Mouse (Mus musculus) embryo, embryonic 10.5 days (tissue): ENCODE measurements around the gene Sik2.
A peak's percentile ranks its signal among the peaks of the same experiment; 100 is the strongest.

ENCODE experiments used
- DNase-seq: peaks from one replicate; pipeline ENCODE4 v3.0.0-alpha.2; 2015; ENCODE audit warnings: low spot score

Sik2 gene

DNA sequence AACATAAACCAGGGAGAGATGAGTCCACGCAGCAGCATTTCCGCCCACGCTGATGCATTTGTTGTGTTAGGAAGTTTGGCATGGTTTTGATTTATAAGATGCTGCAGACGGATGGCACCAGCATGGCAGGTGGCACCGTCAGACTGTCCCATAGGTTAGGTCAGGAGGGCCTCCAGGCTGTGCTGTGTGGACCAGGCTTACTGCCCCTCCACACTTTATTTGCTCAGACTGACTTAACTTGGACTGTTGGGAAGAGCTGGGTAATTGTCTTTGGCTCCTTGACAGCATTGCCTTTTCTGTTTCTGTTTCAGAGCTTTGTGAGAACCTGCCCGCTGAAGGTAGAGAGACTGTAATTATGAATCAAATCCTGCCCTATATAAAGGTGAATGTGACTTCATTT is 141.9 kb downstream of the Sik2 start:
- no peak for DNase-seq

DNA sequence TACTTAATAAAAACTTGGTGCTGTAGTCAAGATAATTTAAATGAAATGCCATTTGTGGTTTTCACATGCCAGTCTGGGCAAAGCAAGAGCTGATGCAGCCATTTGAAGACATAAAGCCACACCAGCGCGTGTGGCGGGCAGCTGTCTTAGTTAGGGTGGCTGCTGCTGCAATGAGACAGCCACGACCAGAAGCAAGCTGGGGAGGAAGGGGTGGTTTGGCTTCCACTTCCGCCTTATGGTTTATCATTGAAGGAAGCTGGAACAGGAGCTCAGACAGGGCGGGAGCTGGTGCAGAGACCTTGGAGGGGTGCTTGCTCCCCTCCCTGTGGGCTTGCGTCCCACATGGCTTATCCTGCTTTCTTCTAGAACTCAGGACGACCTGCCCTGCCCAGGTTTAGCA is 143.1 kb downstream of the Sik2 start:
- DNase-seq = no peak

DNA sequence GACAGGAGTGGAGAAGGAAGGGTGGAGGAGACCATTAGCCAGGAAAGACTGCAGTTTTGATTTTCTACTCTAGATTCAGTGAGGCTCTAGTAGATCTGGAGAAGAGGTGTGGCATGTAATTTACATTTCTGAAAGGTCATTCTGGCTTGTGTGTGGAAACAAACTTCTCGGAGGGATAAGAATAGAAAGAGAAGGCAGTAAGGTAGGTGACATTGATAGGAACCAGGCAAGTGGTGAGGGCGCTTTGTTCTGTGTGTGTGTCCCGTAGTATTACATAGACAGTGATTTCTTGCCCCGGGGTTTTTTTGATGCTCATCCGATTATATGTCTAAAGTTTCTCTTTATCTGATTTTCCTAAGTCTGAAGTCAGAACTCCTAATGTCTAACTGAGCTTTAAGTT is 144.0 kb downstream of the Sik2 start:
- no peak for DNase-seq

DNA sequence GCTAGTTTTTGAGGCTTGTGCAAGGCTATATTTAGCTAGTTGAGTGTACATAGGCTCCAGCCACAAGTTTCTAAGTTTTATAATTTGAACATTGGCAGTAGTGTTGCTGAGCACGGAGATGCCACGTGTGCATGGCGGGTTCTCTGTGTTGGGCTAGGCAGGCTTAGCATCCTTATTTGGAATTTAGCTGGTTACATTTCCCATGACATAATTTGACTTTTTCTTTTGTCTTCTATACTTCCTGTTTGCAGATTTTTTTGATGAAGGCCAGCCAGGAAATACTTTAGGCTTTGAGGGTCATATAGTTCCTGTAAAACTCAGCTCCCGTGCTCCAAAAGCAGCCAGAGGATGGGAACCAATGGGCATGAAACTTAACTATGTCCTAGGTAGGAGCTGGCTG is 145.0 kb downstream of the Sik2 start:
- no peak for DNase-seq

DNA sequence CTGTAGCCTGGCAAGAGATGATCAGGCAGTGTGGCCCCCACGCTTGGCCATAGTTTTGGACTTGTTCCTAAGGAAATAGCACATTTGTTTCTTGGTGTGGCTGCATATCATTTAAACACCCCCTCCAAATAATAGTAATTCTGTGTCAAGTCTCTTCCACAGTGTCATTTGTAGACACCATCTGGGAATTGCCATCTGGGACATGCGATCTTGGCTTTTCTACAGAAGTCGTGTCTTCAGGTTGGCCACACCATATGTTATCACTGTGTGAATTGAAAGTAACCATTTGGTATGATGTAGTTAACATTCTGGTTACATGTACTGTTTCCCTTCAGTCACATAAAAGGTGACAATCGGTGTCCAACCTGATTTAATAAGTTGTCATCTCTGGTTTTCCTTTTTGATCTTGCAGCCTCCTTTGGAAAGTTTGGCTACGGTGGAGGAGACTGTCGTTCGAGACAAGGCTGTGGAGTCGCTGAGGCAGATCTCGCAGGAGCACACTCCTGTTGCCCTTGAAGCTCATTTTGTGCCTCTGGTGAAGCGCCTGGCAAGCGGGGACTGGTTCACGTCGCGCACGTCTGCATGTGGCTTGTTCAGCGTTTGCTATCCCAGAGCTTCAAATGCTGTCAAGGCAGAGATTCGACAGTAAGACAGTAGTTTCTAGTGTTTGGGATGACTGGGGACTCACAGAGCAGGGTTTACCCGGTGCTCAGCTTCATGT is 147.6 kb downstream of the Sik2 start:
- DNase-seq = no peak

DNA sequence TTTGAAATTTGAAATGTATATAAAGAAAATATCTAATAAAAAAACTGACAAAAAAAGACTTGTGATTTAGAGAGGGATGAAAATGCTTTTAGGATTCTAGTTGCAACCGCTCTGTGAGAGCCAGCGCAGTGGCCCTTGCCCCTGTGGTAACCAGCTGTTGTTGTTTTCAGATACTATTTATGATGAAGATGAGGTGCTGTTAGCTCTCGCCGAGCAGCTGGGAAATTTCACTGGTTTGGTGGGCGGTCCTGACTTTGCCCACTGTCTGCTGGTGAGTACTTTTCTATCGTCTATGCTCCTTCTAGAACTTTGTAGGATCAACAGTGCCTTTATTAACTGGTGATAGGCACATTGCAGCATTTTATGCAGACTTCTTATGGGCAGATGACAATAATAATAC is 150.2 kb downstream of the Sik2 start:
- no peak for DNase-seq

DNA sequence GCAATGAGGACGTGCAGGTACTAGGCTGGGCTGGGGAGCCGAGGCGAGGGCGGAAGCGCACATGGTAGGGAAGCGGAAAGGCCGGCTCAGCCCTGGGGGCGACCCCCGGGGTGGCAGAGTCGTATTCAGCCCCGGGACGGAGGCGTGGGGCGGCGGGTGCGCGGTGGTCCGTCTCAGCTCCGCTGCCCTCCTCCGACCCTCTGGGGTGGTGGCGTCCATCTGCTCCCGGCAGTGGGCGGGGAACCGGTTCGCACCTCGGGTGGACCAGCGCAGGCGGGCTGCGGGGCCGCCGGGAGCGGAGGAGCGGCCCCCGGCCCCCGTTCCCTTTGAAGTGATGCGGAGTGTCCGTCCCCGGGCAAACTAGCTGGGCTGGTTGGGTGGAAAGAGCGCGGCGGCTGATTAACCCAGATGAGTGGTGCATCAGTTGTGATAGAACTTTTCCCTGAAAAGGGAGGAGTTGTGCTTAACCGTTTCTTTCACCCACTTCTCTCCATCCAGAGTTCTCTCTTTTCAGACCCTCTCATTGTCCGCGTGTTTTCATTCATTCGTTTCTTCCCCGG is 151.7 kb downstream of the Sik2 start:
- DNase-seq = peak; percentile 58

DNA sequence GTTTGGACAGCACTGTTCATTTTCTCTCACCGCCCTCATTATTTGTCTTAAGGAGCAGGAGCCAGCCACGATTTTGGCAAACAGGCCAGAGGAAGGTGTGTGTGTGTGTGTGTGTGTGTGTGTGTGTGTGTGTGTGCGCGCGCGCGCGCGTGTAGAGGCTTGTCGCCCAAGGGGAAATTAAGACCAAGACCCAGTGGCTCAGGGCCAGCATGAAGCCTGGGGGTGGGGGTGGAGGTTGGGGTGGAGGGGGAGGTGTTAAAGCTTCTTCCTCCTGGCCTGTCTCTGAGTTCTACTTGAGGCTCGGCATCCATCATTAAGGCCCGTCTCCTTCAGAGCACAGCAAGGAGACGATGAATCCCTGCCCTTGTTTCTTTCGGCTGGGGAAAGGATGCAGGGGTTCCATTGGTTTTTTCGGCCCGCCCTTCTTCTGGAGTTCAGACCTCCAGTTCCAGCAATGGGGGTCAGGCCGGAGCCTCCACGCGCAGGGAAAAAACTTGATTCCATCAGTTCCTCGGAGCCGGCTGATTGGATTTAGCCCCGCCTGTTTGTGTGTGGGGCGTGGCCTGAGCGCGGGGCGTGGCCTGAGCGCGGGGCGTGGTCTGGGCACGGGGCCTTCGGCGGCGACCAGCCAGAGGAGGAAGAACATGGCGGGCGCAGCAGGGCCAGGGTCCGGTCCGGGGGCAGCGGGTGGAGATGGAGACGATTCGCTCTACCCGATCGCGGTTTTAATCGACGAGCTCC is 152.4 kb downstream of the Sik2 start:
- DNase-seq = peak; percentile 94

DNA sequence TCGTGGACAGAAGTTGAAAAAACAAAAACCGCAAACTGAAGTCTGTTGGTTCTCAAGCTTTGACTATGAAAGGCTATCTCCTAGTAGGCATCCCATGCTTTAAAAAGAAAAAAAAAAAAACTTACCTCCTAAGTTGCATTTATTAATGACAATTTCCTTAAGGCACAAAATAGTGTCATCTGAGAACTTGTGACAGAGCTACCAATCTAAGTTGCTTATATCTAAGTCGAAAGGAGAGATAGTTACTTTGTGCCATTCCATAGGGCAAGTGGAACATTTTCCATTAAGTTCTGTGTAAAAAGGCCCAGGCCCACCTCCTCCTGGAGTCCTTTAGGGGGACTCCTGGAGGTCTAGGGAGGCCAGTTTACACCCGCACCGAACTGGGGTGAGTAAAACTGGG is 153.1 kb downstream of the Sik2 start:
- peak; percentile 4 for DNase-seq

DNA sequence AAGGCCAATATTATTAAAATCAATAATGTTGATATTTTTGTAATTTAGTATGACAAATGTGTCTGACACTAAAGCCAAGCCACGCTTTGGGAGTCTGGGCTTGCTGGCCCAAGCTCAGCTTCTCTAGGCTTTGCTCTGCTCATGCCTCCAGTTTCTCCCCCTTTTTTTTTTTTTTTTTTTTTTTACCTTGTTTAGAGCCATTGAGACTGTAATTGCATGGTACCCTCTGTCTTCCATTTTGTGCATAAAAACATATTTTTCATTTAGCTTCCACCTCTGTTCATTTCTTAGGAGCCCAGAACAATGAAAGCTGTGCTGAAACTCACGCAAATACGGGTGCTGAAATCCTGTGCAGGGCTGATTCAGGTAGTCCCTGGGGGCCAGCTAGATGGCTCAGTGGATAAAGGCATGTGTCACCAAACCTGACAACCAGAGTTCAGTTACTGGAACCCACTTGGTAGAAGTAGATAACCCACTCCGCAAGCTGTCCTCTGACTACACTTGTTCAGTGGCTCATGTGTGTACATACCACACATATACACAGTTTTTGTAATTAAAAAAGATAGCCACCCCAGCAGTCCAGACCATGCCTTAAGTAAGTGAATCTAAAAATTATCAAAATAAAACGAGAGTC is 153.6 kb downstream of the Sik2 start:
- DNase-seq = peak; percentile 9

DNA sequence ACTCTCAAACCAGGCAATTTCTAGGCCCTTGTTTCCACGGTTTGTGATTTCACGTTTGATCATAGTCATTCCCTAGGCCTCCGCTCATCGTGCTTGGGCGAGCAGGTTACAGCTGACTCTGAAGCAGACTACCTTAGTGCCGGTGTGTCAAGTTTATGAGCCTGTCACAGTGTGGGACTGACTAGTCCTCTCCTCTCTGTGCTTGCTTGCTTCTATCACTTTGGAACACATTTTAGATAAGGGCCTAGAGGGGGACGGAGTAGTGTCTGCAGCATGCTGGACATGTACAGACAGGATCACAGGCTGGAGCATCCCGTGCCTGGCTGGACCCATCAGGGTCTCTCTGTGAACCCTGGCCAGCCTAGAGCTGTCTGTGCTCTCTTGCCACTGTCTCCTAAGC is 154.5 kb downstream of the Sik2 start:
- DNase-seq = peak; percentile 10

DNA sequence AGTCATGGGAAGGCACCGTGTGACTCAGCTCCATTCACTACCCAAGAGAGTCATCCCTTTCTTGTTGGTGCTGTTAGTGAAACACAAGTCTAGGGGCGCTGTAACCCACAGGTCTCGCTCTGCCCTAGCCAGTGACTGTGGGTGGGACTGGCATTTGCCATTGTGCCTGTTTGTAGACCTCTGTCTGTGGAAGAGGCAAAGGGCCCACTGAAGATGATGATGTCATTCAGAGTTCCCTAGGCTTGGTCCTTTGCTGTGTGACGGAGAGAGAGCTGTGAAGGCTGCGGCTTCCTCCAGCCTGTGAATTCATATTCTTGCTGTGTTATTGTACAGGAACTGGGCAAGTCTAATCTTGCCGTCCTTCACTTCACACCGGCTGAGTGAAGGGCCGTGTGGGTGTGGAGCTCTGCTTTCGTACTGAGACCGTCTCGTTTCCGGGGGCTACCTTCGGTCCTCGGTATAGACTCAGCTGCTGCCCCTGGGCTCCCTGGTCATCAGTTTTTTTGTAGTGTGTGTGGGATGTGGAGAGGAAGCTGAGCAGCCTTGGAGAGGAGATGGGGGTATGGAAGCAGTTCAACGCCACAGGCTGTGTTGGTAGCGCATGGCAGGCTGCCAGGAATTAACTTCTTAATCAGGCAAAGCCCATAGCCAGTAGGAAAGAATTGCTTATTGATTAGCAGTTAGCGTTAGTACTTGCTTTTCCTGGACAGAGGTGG is 156.1 kb downstream of the Sik2 start:
- DNase-seq = no peak

DNA sequence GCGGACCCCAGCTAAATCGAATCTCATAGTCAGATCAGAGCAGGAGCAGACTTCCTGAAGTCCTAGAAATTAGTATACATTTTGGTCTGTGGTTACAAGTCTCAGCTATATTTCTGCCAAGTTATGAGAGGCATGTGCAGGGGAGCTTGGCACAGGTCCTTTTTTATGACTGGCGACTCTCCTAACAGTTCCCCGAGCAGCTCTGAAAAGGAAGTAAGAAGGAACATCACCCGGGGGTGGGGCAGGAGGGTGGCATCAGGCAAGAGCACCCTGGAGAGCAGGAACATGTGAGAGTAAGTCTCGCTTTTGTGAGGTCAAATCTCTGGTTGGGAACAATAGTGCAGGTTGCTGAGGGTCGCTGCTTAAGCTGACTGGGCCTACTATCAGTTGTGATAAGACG is 158.2 kb downstream of the Sik2 start:
- DNase-seq = no peak

DNA sequence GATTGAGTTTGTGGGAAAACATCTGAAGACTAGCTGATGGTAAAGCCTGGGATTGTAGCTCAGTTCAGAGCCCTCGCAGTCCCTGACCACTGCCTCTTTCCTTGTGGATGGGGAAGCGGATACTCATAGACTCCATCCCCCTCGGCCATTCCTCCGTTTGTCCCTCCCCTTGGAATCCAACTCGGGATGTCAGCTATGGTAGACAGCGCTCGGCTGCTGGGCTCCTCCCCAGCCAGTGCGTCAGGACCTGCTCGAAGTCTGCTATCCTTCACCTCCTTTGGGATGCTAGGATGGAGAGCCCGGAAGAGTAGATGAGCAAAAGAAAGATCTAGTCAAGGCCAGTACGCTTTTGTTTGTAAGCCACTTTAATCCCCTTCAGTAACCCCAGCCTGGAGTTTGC is 158.6 kb downstream of the Sik2 start:
- no peak for DNase-seq

DNA sequence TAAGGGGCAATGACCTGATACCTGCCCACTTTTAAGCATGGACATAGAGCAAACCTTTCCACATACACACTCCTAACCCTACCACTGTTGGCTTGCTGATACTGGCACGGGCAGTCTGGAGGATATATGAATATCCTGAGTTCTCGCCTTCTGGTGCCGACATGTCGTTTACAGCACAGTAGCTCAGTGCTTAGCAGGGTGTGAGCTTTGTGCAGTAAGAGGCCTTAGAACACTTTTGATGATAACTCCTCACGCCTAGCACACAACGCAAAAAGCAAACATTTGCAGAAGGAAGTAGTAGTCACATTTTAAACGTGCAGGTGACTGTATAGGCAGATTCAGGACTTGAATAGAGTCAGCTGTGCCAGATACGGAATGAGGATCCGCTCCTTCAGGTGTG is 159.1 kb downstream of the Sik2 start:
- no peak for DNase-seq

DNA sequence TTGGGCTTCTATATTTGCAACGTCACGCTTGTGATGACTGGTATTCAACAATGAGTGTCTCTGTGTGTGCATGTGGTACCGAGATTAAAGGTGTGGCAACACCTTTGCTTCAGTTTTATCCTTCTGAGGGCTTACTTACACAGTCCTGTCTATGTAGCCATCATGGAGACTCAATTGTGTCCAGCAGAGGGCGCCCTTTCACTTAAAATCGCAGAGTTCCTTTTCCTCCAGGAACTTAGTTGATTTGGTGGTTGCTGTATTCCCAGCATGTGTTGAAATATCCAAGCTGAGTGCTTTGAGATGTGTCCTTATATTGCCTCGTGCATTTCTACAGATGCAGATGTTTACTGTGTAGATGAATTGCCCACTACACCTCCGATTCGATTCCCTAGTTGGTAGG is 159.6 kb downstream of the Sik2 start:
- DNase-seq = peak; percentile 97

DNA sequence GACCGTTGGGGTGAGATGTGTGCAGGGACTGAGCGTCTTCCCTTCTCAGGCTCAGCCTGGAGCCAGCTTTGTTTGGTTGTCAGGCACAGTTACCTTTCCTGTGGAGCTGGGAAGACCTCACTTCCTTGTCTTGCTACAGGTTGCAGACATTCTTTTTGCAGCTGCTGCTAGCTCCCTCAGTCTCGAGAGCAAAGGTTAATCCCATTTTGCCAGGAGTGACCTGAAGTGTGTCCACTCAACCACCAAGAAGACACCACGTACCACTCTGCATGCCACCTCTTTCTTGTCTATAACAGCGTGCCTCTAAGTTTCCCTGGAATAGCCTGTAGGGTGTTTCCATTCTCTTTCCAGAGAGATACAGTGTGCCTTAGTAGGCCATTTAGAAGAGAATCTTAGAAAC is 160.1 kb downstream of the Sik2 start:
- no peak for DNase-seq

DNA sequence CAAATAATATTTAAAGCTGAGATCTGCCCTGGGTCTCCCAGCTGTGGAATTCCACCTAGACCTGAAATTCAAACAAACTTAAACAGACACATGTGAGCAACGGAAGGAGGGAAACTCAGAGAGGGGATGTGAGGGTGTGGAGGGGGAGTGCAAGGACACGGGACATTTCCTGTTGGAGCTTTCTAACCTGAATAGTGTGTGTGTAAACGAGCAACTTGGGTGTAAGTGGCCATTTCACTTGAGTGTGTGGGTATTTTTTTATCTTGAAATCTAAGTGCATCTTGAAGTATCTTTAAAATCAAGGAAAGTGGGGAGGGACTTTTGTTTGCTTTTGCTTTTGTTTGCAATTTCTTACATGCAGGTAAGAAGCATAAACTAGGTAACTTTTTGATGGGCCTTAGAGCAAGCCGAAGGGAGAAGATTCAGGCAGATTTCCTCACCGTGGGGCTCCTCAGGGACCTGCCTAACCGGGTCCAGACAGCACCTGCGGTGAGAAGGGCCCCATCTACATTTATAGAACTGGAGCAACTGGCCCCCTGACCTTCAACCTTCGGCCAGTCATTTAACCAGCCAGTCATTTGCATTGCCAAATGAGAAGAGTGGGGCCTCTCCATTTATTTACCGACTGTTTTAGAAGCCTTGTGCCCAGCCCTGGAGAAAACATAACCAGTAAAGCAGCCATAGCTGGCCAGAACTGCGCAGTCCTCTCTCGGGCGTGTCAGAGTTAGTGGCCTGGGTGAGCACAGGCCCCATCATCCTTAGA is 161.1 kb downstream of the Sik2 start:
- DNase-seq = no peak

DNA sequence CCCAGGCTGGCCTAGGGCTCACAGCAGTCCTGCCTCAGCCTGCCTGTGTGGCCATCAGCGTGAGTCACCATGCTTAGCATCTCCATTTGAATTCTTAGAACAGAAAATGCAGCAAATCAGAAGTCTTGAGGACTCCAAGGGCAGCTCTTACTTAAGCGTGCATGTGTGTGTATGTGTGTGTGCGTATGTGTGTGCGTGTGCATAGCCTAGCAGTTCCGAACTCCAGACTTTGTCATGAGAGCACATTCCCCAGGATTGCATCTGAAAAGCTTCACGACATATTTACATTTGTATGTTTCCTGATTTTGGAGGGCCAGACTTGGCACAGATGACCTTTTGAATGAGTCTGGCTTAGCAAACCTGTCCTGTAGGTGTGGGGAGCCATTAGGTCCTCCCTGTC is 161.7 kb downstream of the Sik2 start:
- DNase-seq = no peak

DNA sequence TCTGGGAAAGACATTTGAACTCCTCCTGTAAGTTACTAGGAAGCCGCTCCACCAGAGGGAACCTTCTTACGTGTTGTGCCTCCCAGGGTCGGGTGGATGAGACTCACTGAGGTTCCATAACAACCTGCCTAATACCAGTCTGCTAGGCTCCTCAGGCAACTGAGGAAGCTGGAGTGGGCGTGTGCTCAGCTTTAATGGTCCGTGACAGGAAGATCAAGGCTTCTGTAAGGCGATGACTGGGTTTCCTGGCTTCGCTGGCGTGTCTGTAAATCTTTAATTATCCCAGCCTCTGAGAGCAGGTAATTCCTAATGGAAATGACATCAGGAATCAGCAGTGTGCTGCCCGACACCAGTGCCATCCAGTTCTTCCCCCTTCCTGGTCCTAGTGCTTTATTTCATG is 163.3 kb downstream of the Sik2 start:
- DNase-seq = peak; percentile 15

DNA sequence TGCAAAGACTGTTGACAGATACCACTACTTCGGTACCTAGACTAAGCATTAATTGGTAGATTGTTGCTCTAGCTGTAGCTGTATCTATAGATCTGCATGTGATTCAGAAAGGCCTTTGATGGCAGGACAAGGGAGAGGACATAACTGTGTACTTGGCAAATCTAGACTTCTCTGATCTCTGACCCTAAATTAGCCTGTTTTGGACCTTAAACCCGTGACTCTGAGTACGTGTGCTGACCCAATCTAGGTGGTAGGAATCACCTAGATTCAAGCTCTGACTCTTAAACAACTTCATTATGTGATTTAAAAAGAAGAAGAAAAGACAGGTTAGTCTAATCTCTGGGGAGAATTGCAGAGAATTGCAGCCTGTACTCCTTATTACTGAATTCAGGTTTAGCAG is 163.8 kb downstream of the Sik2 start, which contains the start of gene Ppp2r1b:
Gene Ppp2r1b (plus strand): TSS at position 221 of the 400 bp plus-strand sequence.
- no peak for DNase-seq
